Mouse (Mus musculus): ENCODE results near the gene Chmp5. TPM values are rescaled to one million over a fixed set of nuclear protein-coding genes. Genes with fewer than 3 reads are reported as not detected.

Chmp5 gene
- total and polyA plus RNA-seq, 3 experiments = 2.9 to 188 (median 76.5) TPM

- Histone ChIP-seq H3K36me3 (replicated peaks) (no peaks in the 10 kb centered on the region), H3K4me3 (ENCODE audit: low read depth, low read length) (no peak overlapping the region)
- no peak for ATAC-seq (ENCODE audit: extremely low read depth, insufficient number of reproducible peaks, low FRiP score, poor library complexity, severe bottlenecking)
These were observed 39.8 kb upstream of the Chmp5 start for GRCm38 (mm10) chr4:40908261-40908969.

GRCm38 (mm10) chr4:40914287-40914867 is 33.8 kb upstream of the Chmp5 start:
- H3K4me3 ChIP-seq (ENCODE audit: low read depth, low read length) = no peak overlapping the region
- TF ChIP-seq GATA1 (IDR thresholded peaks at IDR 0.05; ENCODE audit: borderline replicate concordance, low read length) (no peak), POLR2AphosphoS5 (IDR thresholded peaks at IDR 0.05; ENCODE audit: insufficient replicate concordance, low read depth, low read length) (no peak), GATA2 (IDR thresholded peaks at IDR 0.05; ENCODE audit: borderline replicate concordance, low read depth, low read length) (no peak), TAL1 (conservative IDR thresholded peaks at IDR 0.05; ENCODE audit: low read depth, low read length) (no peak), CTCF (IDR thresholded peaks at IDR 0.05; ENCODE audit: low read depth, low read length) (no peak)
- H3K27me3 ChIP-seq (ENCODE audit: insufficient read depth, low read length) = peaks cover 24% of the 10 kb centered on the region
- DNase-seq (ENCODE audit: low spot score) (no peak), ATAC-seq (ENCODE audit: extremely low read depth, insufficient number of reproducible peaks, low FRiP score, poor library complexity, severe bottlenecking) (no peak)
- H3K36me3 ChIP-seq (replicated peaks) = no peaks in the 10 kb centered on the region
- peaks cover 3% of the 10 kb centered on the region; the same call in 1 of the 2 replicates for H3K9me3 ChIP-seq (replicated peaks)
- peaks cover 7% of the 10 kb centered on the region for H3K4me1 ChIP-seq (ENCODE audit: insufficient read depth, low read depth, low read length)

More at GRCm38 (mm10) chr4:40908261-40908969, 39.8 kb upstream of the Chmp5 start:
- TF ChIP-seq GATA1 (IDR thresholded peaks at IDR 0.05; ENCODE audit: borderline replicate concordance, low read length) (no peak), CTCF (IDR thresholded peaks at IDR 0.05; ENCODE audit: low read depth, low read length) (no peak), GATA2 (IDR thresholded peaks at IDR 0.05; ENCODE audit: borderline replicate concordance, low read depth, low read length) (no peak), TAL1 (conservative IDR thresholded peaks at IDR 0.05; ENCODE audit: low read depth, low read length) (no peak), POLR2AphosphoS5 (IDR thresholded peaks at IDR 0.05; ENCODE audit: insufficient replicate concordance, low read depth, low read length) (no peak)
- peaks cover 24% of the 10 kb centered on the region for H3K27me3 ChIP-seq (ENCODE audit: insufficient read depth, low read length)
- no peak for DNase-seq (ENCODE audit: low spot score)
- H3K4me1 ChIP-seq (ENCODE audit: insufficient read depth, low read depth, low read length) = peaks cover 5% of the 10 kb centered on the region
- no peaks in the 10 kb centered on the region for H3K9me3 ChIP-seq (replicated peaks)

GRCm38 (mm10) chr4:40915947-40916346 is 32.3 kb upstream of the Chmp5 start:
- DNase-seq (ENCODE audit: low spot score) = no peak
- H3K27me3 ChIP-seq (ENCODE audit: insufficient read depth, low read length) = peaks cover 16% of the 10 kb centered on the region
- TF ChIP-seq TAL1 (conservative IDR thresholded peaks at IDR 0.05; ENCODE audit: low read depth, low read length) (no peak), GATA1 (IDR thresholded peaks at IDR 0.05; ENCODE audit: borderline replicate concordance, low read length) (no peak), CTCF (IDR thresholded peaks at IDR 0.05; ENCODE audit: low read depth, low read length) (no peak), POLR2AphosphoS5 (IDR thresholded peaks at IDR 0.05; ENCODE audit: insufficient replicate concordance, low read depth, low read length) (no peak), GATA2 (IDR thresholded peaks at IDR 0.05; ENCODE audit: borderline replicate concordance, low read depth, low read length) (no peak)
- peaks cover 3% of the 10 kb centered on the region; the same call in 1 of the 2 replicates for H3K9me3 ChIP-seq (replicated peaks)
- H3K4me1 ChIP-seq (ENCODE audit: insufficient read depth, low read depth, low read length) = peaks cover 15% of the 10 kb centered on the region
- no peaks in the 10 kb centered on the region for H3K36me3 ChIP-seq (replicated peaks)
- no peak for ATAC-seq (ENCODE audit: extremely low read depth, insufficient number of reproducible peaks, low FRiP score, poor library complexity, severe bottlenecking)
- no peak overlapping the region for H3K4me3 ChIP-seq (ENCODE audit: low read depth, low read length)

- Histone ChIP-seq H3K9me3 (replicated peaks) (peaks cover 3% of the 10 kb centered on the region; the same call in 1 of the 2 replicates), H3K36me3 (replicated peaks) (no peaks in the 10 kb centered on the region), H3K4me3 (ENCODE audit: low read depth, low read length) (no peak overlapping the region), H3K27me3 (ENCODE audit: insufficient read depth, low read length) (peaks cover 20% of the 10 kb centered on the region), H3K4me1 (ENCODE audit: insufficient read depth, low read depth, low read length) (peaks cover 15% of the 10 kb centered on the region)
- TF ChIP-seq CTCF (IDR thresholded peaks at IDR 0.05; ENCODE audit: low read depth, low read length) = no peak
- TF ChIP-seq GATA2 (IDR thresholded peaks at IDR 0.05; ENCODE audit: borderline replicate concordance, low read depth, low read length) = no peak
- TF ChIP-seq GATA1 (IDR thresholded peaks at IDR 0.05; ENCODE audit: borderline replicate concordance, low read length) = no peak
- no peak for TF ChIP-seq TAL1 (conservative IDR thresholded peaks at IDR 0.05; ENCODE audit: low read depth, low read length)
- TF ChIP-seq POLR2AphosphoS5 (IDR thresholded peaks at IDR 0.05; ENCODE audit: insufficient replicate concordance, low read depth, low read length) = no peak
- ATAC-seq (ENCODE audit: extremely low read depth, insufficient number of reproducible peaks, low FRiP score, poor library complexity, severe bottlenecking) (no peak), DNase-seq (ENCODE audit: low spot score) (no peak)
These were observed 31.5 kb upstream of the Chmp5 start for GRCm38 (mm10) chr4:40916592-40917155.

GRCm38 (mm10) chr4:40919785-40920184 is 28.4 kb upstream of the Chmp5 start, which contains the start of gene Spink4:
Gene Spink4, plus strand, starts transcription at chr4:40920052.
- peaks cover 3% of the 10 kb centered on the region; the same call in 1 of the 2 replicates for H3K9me3 ChIP-seq (replicated peaks)
- TF ChIP-seq GATA2 (IDR thresholded peaks at IDR 0.05; ENCODE audit: borderline replicate concordance, low read depth, low read length) = no peak
- 0 out of 2 replicates have a peak, but pooled peaks have one; percentile 7 for TF ChIP-seq TAL1 (conservative IDR thresholded peaks at IDR 0.05; ENCODE audit: low read depth, low read length)
- TF ChIP-seq GATA1 (IDR thresholded peaks at IDR 0.05; ENCODE audit: borderline replicate concordance, low read length) = no peak
- TF ChIP-seq CTCF (IDR thresholded peaks at IDR 0.05; ENCODE audit: low read depth, low read length) = no peak
- TF ChIP-seq POLR2AphosphoS5 (IDR thresholded peaks at IDR 0.05; ENCODE audit: insufficient replicate concordance, low read depth, low read length) = no peak
- peaks cover 35% of the 10 kb centered on the region for H3K27me3 ChIP-seq (ENCODE audit: insufficient read depth, low read length)
- no peak within 1 kb of the TSS for H3K4me3 ChIP-seq (ENCODE audit: low read depth, low read length)
- peaks cover 15% of the 10 kb centered on the region for H3K4me1 ChIP-seq (ENCODE audit: insufficient read depth, low read depth, low read length)
- ATAC-seq (ENCODE audit: extremely low read depth, insufficient number of reproducible peaks, low FRiP score, poor library complexity, severe bottlenecking) = no peak
- peak; percentile 14 for DNase-seq (ENCODE audit: low spot score)
- H3K36me3 ChIP-seq (replicated peaks) = no peaks in the 10 kb centered on the region

DNA sequence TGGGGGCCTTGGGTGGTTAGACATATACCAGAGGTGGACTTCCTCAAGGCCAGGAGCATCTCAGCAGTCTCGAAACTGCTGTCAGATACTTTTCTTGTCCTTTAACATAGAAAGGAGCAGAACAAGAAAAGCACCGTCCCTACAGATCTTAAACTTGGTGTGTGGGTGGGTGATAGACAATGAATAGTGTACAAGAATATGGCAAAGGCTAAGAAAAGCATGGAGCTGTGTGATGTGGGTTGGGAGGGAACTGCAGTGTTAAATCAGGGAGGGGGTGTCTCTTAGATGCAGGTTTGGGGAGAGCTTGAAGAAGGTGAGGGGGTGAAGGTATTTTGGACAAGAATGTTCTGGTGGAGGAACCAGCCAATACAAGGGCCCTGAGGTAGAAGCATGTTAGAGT is 27.6 kb upstream of the Chmp5 start:
- no peaks in the 10 kb centered on the region for H3K36me3 ChIP-seq (replicated peaks)
- TF ChIP-seq GATA1 (IDR thresholded peaks at IDR 0.05; ENCODE audit: borderline replicate concordance, low read length) (no peak), POLR2AphosphoS5 (IDR thresholded peaks at IDR 0.05; ENCODE audit: insufficient replicate concordance, low read depth, low read length) (no peak), GATA2 (IDR thresholded peaks at IDR 0.05; ENCODE audit: borderline replicate concordance, low read depth, low read length) (no peak), TAL1 (conservative IDR thresholded peaks at IDR 0.05; ENCODE audit: low read depth, low read length) (no peak), CTCF (IDR thresholded peaks at IDR 0.05; ENCODE audit: low read depth, low read length) (no peak)
- no peak for DNase-seq (ENCODE audit: low spot score)
- no peak for ATAC-seq (ENCODE audit: extremely low read depth, insufficient number of reproducible peaks, low FRiP score, poor library complexity, severe bottlenecking)
- peaks cover 40% of the 10 kb centered on the region for H3K27me3 ChIP-seq (ENCODE audit: insufficient read depth, low read length)
- peaks cover 3% of the 10 kb centered on the region; the same call in 1 of the 2 replicates for H3K9me3 ChIP-seq (replicated peaks)
- H3K4me3 ChIP-seq (ENCODE audit: low read depth, low read length) = no peak overlapping the region
- H3K4me1 ChIP-seq (ENCODE audit: insufficient read depth, low read depth, low read length) = peaks cover 14% of the 10 kb centered on the region
